Mouse (Mus musculus) ES-CJ7 (cell line): ENCODE data around the gene Angel1.
A peak's percentile ranks its signal among the peaks of the same experiment; 100 is the strongest.

Experiments used
- DNase-seq: peaks from one replicate; pipeline ENCODE4 v3.0.0; 2011; ENCODE audit warnings: low read depth, low spot score

Angel1 gene

DNA sequence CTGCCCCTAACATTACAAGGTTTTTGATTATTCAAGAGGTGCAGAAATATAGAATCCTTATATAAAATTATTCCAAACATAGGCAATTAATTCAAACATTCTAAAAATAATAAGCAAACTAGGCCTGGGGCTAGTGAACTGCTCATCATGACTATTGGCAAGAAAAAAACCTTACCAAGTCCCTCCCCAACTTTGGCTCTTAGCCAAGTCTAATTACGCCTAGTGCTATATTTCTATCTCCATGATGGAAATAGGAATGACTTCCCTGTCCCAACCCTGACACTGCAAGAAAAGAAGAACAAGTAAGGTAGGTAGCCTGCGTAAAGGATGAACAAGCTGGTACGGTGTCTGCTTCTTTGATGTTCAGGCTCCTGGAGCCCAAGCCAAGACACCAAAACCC lies 23.6 kb downstream of the Angel1 start:
- DNase-seq, result no peak

DNA sequence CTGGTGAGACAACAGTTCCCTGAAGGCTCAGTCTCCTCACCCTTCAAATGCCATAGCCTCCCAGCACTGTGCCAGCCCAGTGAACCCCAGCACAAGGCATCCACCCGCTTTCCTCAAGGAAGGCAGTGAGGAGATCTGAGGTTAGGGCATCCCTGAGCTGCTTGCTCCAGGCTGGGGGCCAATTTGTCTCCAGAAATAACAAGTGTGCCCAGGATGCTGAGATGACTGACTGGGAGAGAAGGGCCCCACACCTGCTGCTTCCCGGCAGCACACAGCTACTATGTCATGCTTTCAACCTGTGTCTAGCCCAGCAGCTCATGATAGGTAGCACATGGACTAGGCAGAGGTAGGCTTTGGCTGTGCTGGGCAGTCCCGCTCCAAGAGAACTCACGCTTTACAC lies 24.8 kb downstream of the Angel1 start:
- no peak for DNase-seq

GRCm38 (mm10) chr12:86700927-86701310 lies 25.3 kb downstream of the Angel1 start:
- DNase-seq, result no peak

DNA sequence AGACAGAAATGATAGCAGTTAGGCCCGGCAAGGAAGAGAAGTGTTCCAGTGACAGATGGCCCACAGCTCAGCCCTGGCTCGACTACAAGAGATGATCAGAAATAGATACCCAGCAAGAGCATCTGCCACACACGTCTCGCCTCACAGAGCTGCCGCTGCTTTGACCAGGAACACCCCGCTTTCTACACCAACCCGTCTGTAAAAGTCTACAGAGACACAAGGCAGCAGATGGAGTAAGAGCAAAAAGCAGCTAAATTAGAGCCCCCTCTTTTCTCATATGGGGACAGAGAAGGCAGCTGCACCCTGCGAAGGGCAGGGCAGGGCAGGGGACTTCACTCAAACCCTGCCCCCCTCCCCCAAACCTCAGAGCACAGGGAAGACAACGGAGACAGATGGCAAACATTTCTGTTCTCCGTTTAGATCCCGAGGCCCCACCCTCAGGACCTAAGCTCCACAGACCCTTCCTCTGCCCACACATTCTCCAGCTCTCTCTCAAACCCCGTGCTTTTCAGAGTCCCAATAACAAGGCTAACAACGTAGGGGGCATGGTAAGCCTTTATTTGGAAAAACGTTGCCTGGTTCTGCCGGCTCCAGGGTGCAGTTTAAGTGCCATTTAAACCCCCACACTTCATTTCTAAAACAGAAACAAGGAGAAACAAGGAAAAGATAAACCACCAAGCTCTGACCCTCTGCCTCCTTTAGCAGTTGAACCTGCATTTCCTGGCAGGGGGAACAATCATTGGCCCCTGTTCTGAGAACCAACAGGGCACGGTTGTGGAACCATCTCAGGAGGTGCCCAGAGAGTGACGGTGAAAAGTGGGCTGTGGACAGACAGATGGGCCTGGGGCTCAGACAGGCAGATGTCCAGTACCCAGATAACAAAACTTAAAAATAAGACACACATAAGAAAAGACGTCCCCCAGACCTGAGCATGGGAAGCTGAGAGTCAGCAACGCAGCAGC lies 26.0 kb downstream of the Angel1 start:
- DNase-seq, result no peak

DNA sequence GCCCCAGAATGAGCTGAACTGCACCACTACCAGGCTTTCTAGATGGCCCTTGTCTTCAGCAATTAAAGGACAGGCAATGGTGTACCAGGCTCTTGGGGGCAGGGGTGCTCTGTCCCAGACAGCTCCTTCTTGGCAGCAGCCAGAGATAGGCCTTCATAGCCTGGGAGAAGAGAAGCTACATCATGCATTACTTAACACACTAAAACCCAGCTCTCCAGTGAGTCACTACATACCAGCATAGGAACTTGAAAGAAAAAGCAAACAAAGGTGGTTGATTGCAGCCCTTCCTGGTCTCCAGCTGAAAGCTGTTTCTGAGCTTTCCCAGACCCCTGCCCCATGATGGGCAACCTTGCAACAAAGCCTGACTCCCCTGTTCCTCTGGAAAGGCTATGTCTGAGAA lies 27.7 kb downstream of the Angel1 start:
- no peak for DNase-seq

GRCm38 (mm10) chr12:86697996-86698395 lies 28.3 kb downstream of the Angel1 start:
- no peak for DNase-seq

DNA sequence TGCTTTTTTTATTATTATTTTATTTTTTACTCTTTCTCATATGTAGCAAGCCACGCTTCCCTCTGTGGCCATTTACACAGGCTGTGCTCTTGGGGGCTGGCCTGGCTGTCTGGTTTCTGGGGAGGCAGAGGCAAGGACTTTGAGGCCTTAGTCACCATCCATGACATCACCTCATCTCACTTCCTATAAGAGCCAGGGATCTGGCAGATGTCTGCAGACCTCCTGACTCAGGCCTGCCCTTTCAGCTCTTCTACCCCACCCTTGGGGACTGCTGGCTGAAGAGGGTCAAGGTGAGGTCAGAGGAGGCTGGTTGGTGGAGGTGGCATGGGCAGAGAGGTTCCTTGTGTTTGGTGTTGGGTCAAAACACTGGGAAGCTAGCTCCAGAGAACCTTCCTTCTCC lies 31.8 kb downstream of the Angel1 start:
- DNase-seq, result no peak

DNA sequence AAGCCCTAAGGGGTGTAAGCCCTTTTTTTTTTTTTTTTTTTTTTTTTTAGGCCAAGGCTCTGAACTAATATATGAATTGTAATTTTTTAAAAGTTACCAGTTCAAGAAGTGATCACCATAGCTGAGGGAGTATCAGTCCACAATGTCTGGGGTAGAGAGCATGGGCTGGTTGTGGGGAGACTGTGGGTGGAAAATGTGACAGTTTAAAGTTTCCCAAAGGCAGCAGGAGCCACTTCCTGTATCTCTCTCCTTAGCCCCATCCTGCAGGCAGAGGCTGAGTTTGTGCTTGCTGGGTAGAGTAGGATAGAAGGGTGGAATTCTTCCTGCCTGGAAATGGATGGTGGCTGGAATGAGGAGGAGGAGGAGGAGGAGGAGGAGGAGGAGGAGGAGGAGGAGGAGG lies 32.9 kb downstream of the Angel1 start:
- DNase-seq, result no peak

- DNase-seq, result no peak
Observed at GRCm38 (mm10) chr12:86692471-86693356, 33.5 kb downstream of the Angel1 start.

GRCm38 (mm10) chr12:86690700-86691485 lies 35.4 kb downstream of the Angel1 start:
- DNase-seq, result no peak

GRCm38 (mm10) chr12:86688917-86689316 lies 37.3 kb downstream of the Angel1 start:
- peak; percentile 37 for DNase-seq

- peak; percentile 94 for DNase-seq
Observed at GRCm38 (mm10) chr12:86687971-86688573, 38.2 kb downstream of the Angel1 start.

GRCm38 (mm10) chr12:86687445-86687955 lies 38.8 kb downstream of the Angel1 start:
- DNase-seq, result peak; percentile 83

- peak; percentile 64 for DNase-seq
Observed at GRCm38 (mm10) chr12:86686551-86687330, 39.5 kb downstream of the Angel1 start.

DNA sequence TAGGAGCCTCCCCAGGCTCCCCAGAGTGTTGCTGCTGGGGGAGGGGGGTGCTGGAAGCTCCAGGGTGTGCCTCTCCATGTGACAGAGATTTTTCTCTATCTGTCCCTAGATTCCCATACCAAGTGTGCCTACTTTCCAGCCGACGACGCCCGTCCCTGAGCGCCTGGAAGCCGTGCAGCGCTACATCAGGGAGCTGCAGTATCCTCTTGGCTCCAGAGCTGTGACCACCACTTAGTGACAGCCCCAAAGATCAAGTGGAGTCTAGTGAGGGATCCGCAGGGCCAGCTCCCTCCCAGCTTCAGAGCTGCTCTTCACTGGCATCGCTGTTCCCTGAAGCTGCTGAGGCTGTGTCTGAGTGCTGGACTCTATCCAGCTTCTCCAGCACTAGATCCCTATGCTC lies 41.0 kb downstream of the Angel1 start:
- DNase-seq, result no peak

DNA sequence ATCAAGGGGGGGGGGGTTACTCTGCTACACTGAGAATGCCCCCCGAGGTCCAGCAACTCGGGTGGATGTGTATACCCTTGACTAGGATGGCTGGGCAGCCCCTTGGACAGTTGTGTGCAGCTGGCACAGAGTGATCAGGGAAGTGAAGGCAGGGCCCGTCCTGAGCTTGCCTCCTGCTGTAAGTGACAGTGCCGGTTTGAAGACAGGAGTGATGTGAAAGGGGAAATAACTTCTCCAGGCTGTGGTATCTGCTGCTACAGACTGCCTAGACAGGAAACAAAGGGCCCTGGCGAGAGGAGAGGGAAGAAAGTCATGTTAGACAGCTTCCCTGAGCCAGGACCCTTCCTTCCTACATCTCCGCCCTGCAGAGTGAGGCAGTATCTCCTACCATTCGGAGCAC lies 42.6 kb downstream of the Angel1 start:
- no peak for DNase-seq

DNA sequence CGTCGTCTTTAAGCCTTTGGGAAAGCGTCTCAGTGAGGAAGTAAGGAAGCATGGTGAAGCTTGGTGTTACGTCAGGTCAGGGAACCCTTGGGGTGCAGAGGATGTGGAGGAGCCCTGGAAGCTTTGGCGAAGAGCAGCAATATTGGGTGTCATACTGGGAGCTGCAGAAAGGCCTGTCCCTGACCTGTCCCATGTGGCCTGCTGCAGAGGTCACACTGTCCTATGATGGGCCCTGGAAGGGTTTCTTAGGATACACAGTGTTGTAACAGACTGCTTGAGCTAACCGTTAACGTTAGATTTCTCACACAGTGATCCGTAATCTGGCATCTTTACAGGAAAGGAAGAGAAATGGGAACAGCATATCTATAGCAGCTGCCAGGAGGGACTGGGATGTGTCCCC lies 44.1 kb downstream of the Angel1 start:
- no peak for DNase-seq

DNA sequence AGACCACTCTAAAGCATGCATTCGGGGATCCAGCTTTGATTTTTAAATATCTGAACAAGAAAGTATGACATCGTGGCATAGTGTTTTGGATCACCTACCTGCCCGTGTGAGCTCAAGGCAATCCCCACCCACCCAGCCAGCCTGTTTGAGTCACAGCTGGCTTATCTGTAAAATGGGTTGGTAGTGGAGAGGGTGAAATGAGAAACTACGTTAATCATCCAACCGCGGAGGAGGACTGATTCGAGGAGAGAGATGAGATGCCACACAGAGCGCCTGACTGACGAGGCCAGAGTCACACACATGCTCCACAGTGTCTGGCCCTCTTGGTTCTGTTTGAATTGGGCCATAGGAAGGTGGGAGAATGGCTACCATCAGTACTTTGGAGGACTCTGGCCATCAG lies 44.6 kb downstream of the Angel1 start:
- DNase-seq, result peak; percentile 1

- DNase-seq, result peak; percentile 2
Observed at GRCm38 (mm10) chr12:86680591-86681193, 45.6 kb downstream of the Angel1 start.

GRCm38 (mm10) chr12:86679991-86680491 lies 46.2 kb downstream of the Angel1 start:
- DNase-seq, result peak; percentile 3
